Mouse (Mus musculus) kidney, adult 8-10 months (tissue): ENCODE data around the gene Diaph2.
"Not testable (repeated sequence)": the region's sequence is repeated elsewhere in the genome, so short reads cannot be mapped to it uniquely, and the experiment has no call there.

Source experiments
- DNase-seq, 2 experiments: peaks; one replicate each; pipeline ENCODE4 v3.0.0; 2022

The Diaph2 gene

DNA sequence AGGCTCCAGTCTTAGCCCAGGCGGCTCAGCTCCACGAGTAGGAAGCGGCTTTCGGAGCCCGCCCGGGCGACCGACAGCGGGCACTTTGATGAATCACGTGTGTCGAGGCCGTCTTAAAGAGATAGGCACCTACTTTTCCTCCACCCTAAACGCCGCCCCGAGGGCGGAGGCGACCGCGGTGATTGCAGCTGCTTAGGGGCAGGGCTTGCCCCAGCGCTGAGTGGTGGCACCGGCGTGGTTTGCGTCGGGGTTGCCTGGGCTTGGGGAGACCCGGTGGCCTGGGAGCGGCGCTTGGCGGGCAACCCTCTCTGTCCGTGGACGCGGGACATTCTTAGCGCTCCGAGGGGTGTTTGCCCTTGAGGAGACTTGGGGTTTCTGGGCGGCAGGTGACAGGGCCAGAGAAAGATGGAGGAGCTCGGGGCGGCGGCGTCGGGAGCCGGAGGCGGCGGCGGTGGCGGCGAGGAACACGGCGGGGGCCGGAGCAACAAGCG, at the start of gene Diaph2:
Diaph2 (plus strand) TSS at position 172 of the 491 bp plus-strand sequence.
- DNase-seq = peak; percentile 80 to 85

DNA sequence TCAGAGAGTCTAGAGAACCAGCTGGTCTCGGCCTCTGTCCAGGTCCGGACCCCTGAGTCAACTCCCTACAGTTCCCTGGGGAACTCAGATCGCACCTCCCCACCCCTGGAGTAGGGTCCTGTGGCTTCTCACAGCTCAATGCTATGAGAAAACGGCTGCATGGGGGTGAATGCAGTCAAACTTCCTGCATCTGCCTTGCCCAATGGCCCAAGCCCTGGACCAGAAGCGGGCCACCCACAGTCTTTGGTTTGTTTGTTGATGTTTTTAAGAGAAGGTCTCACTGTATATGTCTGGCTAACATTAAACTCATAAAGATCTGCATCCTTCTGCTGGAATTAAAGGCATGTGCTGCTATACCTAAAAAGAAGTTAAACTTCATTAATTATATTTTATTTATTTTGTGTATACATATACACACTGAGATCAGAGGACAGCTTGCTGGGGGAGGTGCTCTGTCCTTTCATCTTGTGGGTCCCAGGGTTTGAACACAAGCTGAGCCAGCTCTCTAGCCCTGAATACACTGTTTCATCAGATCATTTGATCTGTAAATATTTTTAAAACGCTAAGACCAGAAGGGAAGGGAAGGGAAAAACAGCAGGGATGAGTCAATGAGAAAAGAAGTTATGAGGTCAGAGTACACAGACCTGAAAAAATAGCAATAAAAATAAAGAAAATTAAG, 47.8 kb upstream of the Diaph2 start:
- DNase-seq = no peak

DNA sequence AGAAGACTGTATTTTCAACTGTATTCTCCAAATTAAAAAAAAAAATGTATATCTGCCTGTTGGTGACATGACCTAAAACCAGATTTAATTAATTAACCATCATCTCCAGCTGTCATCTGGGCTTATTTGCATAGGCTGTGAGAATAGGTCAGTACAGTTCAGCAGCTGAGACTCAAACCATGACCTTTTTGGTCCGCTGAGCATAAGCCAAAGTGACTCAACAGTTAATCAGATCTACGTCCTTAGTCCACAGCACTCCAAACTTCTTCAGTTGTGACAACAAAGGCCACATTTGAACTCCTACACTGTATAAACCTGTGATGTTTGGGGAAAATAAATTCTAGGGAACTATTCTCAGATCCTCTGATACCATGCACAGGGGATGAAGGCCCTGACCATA, 39.9 kb upstream of the Diaph2 start:
- peak; percentile 10 to 12 for DNase-seq

DNA sequence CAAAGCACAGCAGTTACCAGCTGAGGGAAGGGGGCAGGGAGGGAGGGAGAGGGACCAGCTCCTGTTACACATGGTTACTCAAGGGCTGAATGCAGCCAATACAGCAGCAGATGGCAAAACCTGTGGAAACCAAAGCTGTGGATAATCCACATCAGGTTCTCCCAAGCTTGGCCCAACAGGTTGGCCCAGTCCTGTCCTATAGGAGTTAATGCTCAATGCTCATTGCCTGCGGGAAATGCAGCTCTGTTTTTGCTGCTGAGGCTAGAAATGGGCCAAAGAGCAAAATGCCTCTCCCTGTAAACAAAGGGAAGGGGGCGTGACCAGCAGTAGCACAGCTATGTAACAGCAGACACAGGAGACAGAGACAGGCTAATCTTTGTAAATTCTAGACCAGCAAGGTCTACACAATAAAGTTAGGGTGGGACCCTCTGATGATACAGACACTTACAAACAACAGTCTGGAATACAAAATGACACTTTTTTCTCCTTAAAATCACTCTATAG, 20.8 kb upstream of the Diaph2 start:
- DNase-seq = no peak

DNA sequence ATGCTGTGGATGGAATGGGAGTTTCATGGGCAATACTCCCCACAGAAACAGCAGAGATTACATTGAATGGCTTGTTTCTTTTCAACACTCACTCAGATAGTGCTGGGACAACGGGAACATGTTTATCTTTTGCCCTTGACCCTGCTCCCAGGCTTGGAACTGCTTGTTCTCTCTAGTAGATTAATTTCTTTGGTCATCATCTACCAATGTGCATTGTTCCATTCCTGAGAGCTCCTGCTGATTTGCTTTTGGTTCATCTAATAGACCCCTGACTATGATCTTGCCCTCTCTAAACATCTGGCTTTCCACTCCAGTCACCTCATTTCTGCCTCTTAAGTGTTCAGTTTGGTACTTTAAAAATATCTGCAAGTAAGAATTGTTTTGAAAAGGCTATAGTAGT, 13.0 kb upstream of the Diaph2 start:
- no peak for DNase-seq

DNA sequence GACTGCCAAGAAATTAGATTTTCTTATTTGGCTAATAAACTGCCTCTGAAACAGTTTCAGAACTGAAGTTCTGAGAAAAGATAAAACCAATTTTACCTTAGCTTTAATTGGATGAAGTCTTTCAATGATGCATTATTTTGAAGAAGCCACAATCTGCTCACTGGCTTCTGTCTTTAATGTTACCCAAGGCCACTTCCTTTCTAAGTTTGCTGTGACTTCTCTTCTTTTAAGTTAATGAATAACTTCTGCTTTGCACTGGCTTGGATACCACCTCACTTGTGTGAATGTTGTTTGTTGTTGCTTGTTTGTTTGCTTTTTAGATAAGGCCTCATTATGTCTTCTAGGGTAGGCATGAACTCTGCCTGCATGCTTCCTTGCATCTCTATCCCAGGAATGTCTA, 10.3 kb upstream of the Diaph2 start:
- DNase-seq = no peak

DNA sequence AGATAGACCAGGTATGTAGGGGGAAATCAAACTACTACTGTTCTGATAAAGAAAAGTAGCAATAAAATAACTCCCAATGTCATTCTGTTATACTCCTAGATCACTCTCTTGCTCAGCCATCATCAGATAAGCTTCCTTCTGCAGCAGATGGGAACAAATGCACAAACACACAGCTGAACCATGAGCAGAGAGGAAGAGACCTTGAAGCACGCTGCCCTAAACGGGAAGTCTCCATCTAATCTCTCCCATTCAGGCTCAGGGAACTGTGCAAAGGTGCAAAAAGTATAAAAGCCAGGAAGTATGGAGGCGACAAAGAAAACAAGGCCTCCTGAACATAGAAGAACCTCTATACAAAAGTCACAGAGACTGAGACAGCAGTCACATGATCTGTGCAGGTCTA, 6.6 kb upstream of the Diaph2 start:
- no peak for DNase-seq

DNA sequence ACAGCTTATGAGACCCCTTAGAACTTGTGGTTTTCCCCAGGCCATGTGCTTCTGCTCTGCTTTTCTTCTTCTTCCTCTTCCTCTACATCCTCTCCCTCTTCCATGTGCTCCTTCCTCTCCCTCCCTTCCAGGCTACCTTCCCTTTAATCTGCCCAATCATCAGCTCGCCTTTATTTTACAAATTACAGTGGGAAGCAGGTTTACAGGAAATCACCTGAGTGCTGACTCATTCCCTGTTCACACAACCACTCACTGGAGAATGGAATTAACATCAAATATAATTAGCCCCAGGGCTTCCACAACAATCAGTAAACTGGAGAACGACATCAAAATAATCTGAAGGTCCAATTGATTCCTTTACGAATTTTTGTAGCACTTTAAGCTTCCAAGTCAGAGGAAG, 3.6 kb upstream of the Diaph2 start:
- DNase-seq = no peak

DNA sequence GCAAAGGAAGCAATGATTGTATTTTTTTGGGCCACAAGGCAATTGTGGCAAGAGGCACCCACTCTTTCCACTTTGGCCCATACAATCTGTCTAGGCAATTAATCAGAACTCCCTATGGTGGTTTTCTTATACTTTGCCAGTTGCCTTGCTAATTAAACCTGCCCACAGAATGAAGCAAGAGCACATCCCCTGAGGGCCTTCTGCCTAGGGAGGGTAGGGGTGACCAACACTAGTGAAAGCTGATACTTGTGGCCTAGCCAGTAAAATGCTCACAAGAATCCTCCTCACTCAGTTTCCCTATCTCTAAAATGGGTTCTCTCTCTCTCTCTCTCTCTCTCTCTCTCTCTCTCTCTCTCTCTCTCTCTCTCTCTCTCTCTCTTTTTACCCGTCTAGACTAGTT, 440 bp upstream of the Diaph2 start:
- no peak for DNase-seq

DNA sequence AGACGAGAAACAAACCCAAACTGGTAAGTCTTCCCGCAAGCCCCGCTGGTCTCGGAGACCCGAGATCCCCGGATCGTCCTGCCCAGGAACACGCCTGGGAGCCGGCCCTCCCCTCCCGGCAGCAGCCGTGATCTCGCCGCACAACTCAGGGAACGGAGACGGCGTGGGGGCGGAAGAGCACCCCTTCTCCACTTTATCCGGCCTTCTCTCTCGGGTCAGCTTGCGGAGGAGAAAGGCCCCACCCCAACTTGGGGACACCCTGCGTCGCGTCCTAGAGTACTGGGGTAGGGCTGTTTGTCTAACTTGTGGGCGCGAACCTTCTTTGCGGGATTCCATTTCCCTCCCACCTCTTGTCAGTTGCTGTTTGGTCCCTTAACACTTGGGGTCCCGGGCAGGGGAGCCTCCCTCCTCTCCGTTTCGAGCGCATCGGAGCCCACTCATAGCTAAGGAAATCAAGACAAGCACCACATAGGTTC, 590 bp downstream of the Diaph2 start:
- no peak for DNase-seq

DNA sequence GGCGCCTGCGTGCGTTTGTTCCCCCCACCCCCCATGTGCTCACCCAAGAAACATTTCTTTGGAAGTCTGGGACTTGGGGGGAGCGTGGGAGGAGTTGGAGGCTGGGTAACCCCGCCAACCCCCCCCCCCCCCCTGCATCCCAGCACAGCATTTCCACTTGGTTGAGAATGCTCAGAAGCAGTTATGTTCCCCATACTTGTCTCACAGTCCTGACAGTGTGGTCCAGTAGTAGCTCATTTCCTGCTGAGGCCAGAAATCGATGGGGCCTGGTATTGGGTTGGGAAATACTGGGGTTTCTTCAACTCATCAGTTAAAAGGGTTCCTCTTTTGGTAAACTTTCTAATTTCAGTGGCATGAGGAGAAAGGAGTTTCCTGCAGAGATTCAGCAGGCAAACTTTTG, 1.1 kb downstream of the Diaph2 start:
- DNase-seq = no peak

DNA sequence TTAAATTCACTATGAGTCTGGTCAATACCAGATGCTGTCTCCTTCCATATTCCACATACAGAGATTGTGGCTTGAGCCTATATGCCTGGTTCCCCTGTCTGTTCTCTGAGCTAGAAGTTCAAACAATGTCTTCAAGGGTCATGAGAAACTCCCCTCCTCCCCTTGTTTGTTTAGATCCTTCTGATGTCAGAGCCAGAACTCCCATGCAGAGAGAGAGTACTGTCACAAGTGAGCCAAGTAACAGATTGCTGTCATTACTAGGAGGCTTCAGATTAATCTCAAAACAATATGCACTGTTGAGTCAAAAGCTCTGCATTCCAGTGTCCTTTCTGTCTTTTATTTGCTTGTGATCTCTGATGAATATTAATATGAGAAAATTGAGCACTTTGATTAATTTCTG, 7.1 kb downstream of the Diaph2 start:
- no peak for DNase-seq

DNA sequence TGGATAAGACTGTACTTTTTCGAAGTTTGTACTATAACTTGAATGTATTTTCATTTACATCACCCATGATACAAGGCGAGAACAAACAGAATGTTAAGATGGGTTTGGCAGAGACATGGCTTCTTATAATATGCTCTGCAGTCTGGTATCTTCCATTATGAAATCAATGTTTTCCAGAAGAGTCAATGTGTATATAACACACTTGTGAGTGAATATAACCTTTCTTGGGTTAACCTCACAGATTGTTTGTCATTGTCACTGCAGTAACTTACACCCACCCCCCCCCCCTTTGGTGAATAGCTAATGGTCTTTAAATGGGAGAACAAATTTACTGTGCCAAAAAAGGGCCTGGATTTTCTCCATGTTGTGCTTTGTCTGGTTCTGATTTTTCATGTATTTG, 13.1 kb downstream of the Diaph2 start:
- no peak for DNase-seq

DNA sequence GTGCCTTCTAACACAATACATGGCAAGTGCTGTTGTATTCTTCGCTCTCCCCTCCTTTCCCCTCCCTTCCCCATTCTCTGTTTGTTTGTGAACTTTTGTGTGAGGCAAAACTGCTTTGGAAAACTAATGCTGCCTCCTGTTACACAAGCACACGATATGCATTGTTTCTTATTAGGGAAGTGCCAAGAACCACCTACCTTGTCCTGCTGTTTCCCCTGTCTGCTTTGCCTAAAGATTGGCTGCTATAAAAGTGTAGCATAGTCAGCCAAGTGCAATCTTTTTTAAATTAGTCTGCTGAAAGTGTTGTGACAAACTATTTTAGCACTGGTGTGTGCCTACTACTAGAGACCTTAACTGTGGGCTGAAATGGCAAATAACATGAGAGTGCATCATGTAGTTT, 15.8 kb downstream of the Diaph2 start:
- DNase-seq = no peak

DNA sequence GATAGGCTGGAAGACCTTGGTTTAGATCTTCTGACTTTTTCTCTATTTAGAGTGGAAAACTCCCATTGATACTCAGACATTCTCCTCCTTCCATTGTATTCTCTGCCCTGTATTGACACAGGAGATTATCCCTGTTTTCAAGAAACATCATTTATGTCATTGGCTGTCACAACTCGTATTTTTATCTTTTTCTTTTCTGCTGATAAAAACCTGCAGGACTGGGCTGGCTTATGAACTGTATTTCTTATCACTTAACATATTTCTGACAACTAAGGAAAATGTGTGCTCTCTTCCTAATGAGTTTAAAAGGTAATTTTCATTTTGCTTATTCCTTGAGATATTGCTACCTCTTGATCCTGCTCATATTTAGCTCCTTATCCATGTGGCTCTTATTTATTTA, 17.3 kb downstream of the Diaph2 start:
- DNase-seq = no peak

DNA sequence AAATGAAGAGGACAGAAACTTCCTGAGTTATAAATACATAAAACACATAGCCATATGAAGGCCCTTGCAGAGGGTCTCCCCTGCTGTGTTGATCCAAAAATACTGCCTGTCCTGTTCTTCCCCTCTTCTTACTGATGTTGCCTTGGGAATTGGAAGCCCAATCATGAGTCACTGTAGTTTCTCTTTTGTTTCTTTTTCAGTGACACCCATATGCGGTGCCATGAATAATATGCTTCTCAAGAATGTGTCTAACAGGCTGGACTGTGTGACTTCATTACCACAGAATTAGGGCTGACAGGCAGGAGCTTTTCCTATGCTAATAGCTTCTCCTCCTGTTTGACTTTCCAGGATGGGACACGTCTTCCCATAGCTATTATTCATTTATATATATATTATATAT, 21.1 kb downstream of the Diaph2 start:
- no peak for DNase-seq

DNA sequence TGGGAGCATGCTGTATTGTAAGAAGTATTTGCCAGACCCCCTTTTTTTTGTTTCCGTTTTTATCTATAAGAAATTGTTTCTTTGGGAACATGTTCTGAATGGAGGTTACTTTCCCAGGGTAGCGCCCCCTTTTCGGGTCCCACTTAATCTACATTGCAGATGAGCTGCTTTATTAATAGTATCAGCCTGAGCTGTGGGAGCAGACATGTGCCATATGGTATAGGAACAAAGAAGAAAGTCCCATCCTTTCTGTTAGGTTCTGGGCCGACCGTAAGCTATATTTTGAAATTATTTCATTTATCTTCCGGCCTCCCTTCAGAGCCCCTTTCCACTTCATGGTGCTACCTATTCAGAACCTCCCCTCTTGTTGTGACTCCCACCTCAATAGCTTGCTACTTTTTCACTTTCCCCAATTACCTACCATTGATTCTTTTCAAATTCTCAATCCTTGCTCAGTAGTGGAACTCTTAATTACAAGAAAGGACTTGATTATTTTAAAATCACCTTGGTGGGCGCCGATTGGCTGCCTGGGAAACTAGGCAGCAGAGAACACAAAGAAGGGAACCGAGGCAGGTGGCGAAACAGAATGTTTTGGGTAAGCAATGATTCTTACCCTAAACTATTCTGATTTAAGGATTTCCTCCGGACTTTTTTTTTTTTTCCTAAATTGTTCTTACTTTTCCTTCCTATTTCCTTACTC, 24.2 kb downstream of the Diaph2 start:
- no peak for DNase-seq

DNA sequence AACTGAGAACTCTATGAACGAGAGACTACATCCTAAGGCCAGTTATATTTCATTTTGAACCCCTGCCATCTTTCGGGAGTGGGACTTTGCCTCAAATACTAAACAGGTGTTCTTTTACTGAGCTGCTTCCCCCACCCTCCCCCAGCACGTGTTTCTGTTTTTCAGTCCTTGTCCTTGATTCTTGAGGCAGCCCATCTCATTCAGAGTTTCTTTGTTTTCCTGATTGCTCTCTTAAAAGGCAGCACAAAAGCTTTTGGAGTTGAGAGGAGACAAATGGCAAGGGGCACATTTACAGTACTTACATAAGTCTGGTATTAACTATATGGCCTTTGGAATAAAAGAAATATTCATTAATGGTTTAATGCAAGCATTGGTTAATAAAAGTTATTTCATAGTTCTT, 24.9 kb downstream of the Diaph2 start:
- no peak for DNase-seq

DNA sequence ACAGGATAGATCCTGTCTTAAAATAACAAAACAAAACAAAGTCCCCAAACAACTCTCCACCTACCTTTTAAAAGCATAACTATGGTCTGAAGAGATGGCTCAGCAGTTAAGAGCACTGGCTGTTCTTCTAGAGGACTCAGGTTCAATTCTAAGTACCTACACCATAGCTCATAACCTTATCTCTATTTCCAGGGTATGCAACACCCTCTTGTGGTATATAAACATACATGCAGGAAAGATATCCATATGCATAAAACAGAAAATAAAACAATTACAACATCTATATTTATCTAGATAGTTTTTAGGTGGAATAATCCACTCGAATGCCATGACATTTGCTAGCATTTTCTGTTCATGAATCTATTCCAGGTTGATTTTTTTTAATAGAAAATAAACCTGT, 27.2 kb downstream of the Diaph2 start:
- DNase-seq = no peak

DNA sequence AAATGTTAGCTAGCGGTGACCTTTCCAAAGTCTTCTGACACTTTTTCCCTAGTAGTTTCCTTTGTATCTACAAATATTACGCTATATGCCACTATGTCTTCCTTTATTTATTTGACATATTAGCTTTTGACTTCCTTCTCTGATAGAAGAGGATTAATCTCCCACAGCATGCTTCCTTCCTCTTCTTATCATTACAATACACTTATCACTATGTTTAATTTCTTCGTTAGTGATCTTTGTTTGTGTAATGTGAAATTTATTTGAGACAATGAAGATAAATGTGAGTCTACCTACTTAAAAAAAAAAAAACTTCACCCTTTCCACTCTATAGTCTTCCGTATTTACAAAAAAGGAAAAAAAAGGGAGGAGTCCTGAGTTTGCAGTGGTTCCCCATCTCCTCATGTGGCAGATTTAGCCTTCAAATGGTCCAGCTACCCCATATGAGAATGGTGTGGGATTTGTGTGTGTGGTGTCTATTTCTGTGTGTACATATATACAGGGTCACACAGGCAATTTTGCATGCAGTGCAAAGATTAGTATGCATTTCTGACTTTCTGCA, 27.9 kb downstream of the Diaph2 start:
- DNase-seq = no peak

DNA sequence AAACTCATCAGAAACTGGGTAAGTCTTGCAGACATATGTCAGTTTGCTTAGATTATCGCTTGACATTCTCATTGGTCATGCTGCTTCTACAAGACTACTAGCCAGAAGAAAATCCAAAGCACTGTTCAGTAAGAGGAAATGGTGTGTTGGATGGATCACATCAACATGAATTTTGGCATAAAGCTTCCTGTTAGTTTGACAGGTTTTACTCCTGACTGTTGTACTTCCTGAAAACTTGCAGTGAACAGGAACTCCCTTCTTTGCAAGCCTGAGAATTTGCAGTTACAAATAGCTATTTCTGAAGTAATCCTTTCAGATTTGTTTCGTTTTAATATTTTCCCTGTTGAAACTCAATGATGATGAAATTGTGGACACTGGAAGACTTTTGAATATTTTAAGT, 32.3 kb downstream of the Diaph2 start:
- DNase-seq = no peak

DNA sequence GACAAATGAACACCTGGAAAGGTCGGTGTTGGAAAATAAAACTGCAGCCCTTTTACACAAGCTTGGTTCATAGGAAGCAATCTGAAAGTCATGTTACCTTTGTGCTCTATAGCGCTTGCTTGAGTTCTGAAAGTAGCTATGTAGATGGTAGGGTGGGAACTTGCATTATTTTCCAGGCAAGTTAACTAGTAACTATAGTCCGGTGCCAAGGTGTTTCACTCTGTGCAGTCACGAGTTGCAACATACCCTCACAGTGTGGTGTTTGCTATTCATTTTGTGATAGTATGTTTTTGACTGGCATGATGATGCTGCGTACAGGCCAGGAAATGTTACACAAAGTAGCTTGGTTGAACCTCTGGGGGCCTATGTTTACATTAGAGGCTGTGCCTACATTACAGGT, 34.5 kb downstream of the Diaph2 start:
- peak; percentile 7 to 28 for DNase-seq

DNA sequence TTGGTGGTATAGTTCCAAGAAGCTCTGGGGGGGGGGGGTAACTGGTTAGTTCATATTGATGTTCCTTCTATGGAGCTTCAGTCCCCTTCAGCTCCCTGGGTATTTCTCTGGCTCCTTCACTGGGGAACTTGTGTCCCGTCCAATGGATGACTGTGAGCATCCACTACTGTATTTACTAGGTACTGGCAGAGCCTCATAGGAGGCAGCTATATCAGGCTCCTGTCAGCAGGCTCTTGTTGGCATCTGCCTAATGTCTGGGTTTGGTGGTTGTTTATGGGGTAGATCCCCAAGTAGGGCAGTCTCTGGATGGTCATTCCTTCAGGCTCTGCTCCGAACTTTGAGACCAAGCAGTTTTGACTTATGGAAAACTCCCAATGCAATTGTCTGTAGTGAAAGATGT, 50.4 kb downstream of the Diaph2 start:
- DNase-seq = not testable (repeated sequence)

DNA sequence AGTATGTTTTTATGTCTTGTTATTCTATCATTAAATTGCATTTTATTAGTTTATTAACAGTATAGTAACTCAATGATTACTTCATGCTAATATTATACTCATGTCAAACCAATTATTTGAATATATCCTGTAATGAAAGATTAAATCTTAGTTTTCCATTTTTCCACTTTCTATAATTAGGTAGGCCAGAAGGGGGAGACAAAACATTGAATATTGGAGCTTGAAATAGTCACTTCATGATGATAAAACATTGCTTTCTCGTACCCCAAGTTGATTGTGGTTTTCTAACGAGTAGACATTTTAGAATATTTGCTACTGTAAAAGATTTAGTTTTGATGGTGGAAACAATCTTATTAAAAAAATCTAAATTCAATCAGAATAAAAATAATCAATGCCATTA, 82.4 kb downstream of the Diaph2 start:
- DNase-seq = no peak
